Mouse (Mus musculus) regulatory T cell (primary cell): ENCODE results near the gene Tnfsf10.
"Not testable (repeated sequence)": the region's sequence is repeated elsewhere in the genome, so short reads cannot be mapped to it uniquely, and the experiment has no call there.

Experiments used
- in situ Hi-C: fragments of 300-600 bp; cut with MboI, MseI; formaldehyde crosslinking; loops from one replicate; pipeline ENCODE4 v1.15.1; 2025; ENCODE audit warnings: high pct_unique_total_duplicates

Tnfsf10 gene

GRCm38 (mm10) chr3:27316559-27317287 is at the start of gene Tnfsf10:
Tnfsf10 (plus strand) TSS chr3:27317028.
- in situ Hi-C loops, result no loop called here

GRCm38 (mm10) chr3:27267327-27267726 is 49.5 kb upstream of the Tnfsf10 start:
- in situ Hi-C loops, result loop anchor here (10.0 to 25.0 kb wide), 2 partner anchors 197 to 445 kb away; partner anchors contain the start of gene Fndc3b

- in situ Hi-C loops, result loop anchor here (10.0 to 25.0 kb wide), 2 partner anchors 197 to 444 kb away; partner anchors contain the start of gene Fndc3b
Observed at GRCm38 (mm10) chr3:27267887-27268286, 48.9 kb upstream of the Tnfsf10 start.

GRCm38 (mm10) chr3:27269151-27269550 is 47.7 kb upstream of the Tnfsf10 start:
- in situ Hi-C loops, result loop anchor here (10.0 to 25.0 kb wide), 2 partner anchors 196 to 443 kb away; partner anchors contain the start of gene Fndc3b

GRCm38 (mm10) chr3:27270160-27270962 is 46.5 kb upstream of the Tnfsf10 start:
- in situ Hi-C loops, result loop anchor here (25.0 kb wide), 1 partner anchor 442 kb away; the partner anchor contains the start of gene Fndc3b

GRCm38 (mm10) chr3:27272926-27273745 is 43.7 kb upstream of the Tnfsf10 start:
- in situ Hi-C loops, result loop anchor here (25.0 kb wide), 1 partner anchor 439 kb away; the partner anchor contains the start of gene Fndc3b

- in situ Hi-C loops, result not testable (repeated sequence)
Observed at GRCm38 (mm10) chr3:27279286-27279925, 37.4 kb upstream of the Tnfsf10 start.

GRCm38 (mm10) chr3:27280280-27280749 is 36.5 kb upstream of the Tnfsf10 start:
- in situ Hi-C loops, result loop anchor here (5.0 kb wide), 1 partner anchor 57 kb away; no protein-coding TSS in a partner anchor

GRCm38 (mm10) chr3:27283071-27283713 is 33.6 kb upstream of the Tnfsf10 start:
- in situ Hi-C loops, result loop anchor here (5.0 kb wide), 1 partner anchor 54 kb away; no protein-coding TSS in a partner anchor

- in situ Hi-C loops, result loop anchor here (5.0 kb wide), 1 partner anchor 54 kb away; no protein-coding TSS in a partner anchor
Observed at GRCm38 (mm10) chr3:27283796-27284195, 33.0 kb upstream of the Tnfsf10 start.

- in situ Hi-C loops, result loop anchor here (5.0 kb wide), 1 partner anchor 53 kb away; no protein-coding TSS in a partner anchor
Observed at GRCm38 (mm10) chr3:27284227-27284626, 32.6 kb upstream of the Tnfsf10 start.

GRCm38 (mm10) chr3:27285072-27285471 is 31.8 kb upstream of the Tnfsf10 start:
- in situ Hi-C loops, result no loop called here

GRCm38 (mm10) chr3:27288301-27288700 is 28.5 kb upstream of the Tnfsf10 start:
- in situ Hi-C loops, result no loop called here

- in situ Hi-C loops, result no loop called here
Observed at GRCm38 (mm10) chr3:27288909-27289308, 27.9 kb upstream of the Tnfsf10 start.

- in situ Hi-C loops, result no loop called here
Observed at GRCm38 (mm10) chr3:27290285-27290684, 26.5 kb upstream of the Tnfsf10 start.

GRCm38 (mm10) chr3:27290945-27291344 is 25.9 kb upstream of the Tnfsf10 start:
- in situ Hi-C loops, result not testable (repeated sequence)

GRCm38 (mm10) chr3:27291411-27291810 is 25.4 kb upstream of the Tnfsf10 start:
- in situ Hi-C loops, result not testable (repeated sequence)

GRCm38 (mm10) chr3:27293645-27294385 is 23.0 kb upstream of the Tnfsf10 start:
- in situ Hi-C loops, result no loop called here

GRCm38 (mm10) chr3:27300451-27300850 is 16.4 kb upstream of the Tnfsf10 start:
- in situ Hi-C loops, result no loop called here
